In genomic region chr12:70812176-70812575, GRCm38 (mm10) we compare ENCODE assay signal across 10 mouse cellular contexts. TPM values are rescaled to one million over a fixed set of nuclear protein-coding genes. Genes with fewer than 3 reads are reported as not detected.
DNase-seq lines count a peak whose midpoint lies in the region; ATAC-seq and TF ChIP-seq lines count a peak whose summit lies in the region.
"Had no signal": no experiment of that assay in that cellular context is flagged by ENCODE, and none has a peak within 500 bp of the region (broad histone marks: within the 10 kb centered on the region; RNA-seq: fewer than 3 reads in every experiment).

No protein-coding gene starts in this region.

- 51% methylated on average over 6 of the region's 6 CpGs for WGBS in forebrain, postnatal 0 days
- 54% methylated on average over 6 of the region's 6 CpGs for WGBS in forebrain, embryonic 15.5 days
- whole genome bisulfite sequencing in heart, embryonic 14.5 days = 17% methylated on average over 6 of the region's 6 CpGs
- WGBS in lung, embryonic 14.5 days = 35% methylated on average over 6 of the region's 6 CpGs

- no peak for TF ChIP-seq CTCF in forebrain, postnatal 0 days (IDR thresholded peaks at IDR 0.05; ENCODE audit: low read depth)
- no peak for TF ChIP-seq CTCF in lung, embryonic 14.5 days (IDR thresholded peaks at IDR 0.05; ENCODE audit: low read depth)

- intact Hi-C loops in left cerebral cortex, postnatal 25 days (cut with DNase I) = no loop called here

- no peak overlapping the region for H3K9ac ChIP-seq in forebrain, postnatal 0 days
- no peak overlapping the region for H3K9ac ChIP-seq in forebrain, embryonic 15.5 days (replicated peaks)
- H3K9ac ChIP-seq in heart, embryonic 14.5 days (ENCODE audit: low read length) = no peak overlapping the region
- no peak overlapping the region for H3K9ac ChIP-seq in lung, embryonic 14.5 days
- H3K9ac ChIP-seq: liver, postnatal 0 days; neural tube, embryonic 12.5 days had no signal

- H3K9me3 ChIP-seq in forebrain, postnatal 0 days (ENCODE audit: low read length) = no peaks in the 10 kb centered on the region
- no peaks in the 10 kb centered on the region for H3K9me3 ChIP-seq in forebrain, embryonic 15.5 days
- no peaks in the 10 kb centered on the region for H3K9me3 ChIP-seq in heart, embryonic 14.5 days (ENCODE audit: control insufficient read depth, low read length)
- H3K9me3 ChIP-seq in lung, embryonic 14.5 days (ENCODE audit: low read depth, low read length) = no peaks in the 10 kb centered on the region
- H3K9me3 ChIP-seq: neural tube, embryonic 12.5 days had no signal

- H3K4me2 ChIP-seq in forebrain, postnatal 0 days (ENCODE audit: low read depth) = no peak overlapping the region
- H3K4me2 ChIP-seq in forebrain, embryonic 15.5 days (replicated peaks) = no peak overlapping the region
- H3K4me2 ChIP-seq in heart, embryonic 14.5 days (ENCODE audit: low read length) = no peak overlapping the region
- no peak overlapping the region for H3K4me2 ChIP-seq in lung, embryonic 14.5 days
- H3K4me2 ChIP-seq: neural tube, embryonic 12.5 days had no signal

- no peak overlapping the region for H3K4me3 ChIP-seq in forebrain, postnatal 0 days (ENCODE audit: low read depth, low read length)
- no peak overlapping the region for H3K4me3 ChIP-seq in forebrain, embryonic 15.5 days
- H3K4me3 ChIP-seq in heart, embryonic 14.5 days (ENCODE audit: control insufficient read depth in 1 of 2, insufficient read depth in 1 of 2, low read depth in 1 of 2, low read length in 2 of 2) = no peak overlapping the region
- H3K4me3 ChIP-seq in lung, embryonic 14.5 days (ENCODE audit: low read depth, low read length) = no peak overlapping the region
- H3K4me3 ChIP-seq: neural tube, embryonic 12.5 days had no signal

- DNase-seq in forebrain, postnatal 0 days = peak; percentile 35
- peak; percentile 62 for DNase-seq in cerebellum, adult 11 months
- peak; percentile 95 for DNase-seq in lung, embryonic 14.5 days
- DNase-seq in left cerebral cortex, postnatal 25 days (ENCODE audit: low spot score in 2 of 2) = no peak
- no peak for DNase-seq in MN1 (ENCODE audit: low spot score)
- DNase-seq in adrenal gland, adult (ENCODE audit: inconsistent age in 2 of 2, low spot score in 1 of 2) = no peak
- DNase-seq: liver, postnatal 0 days had no signal

- no peak overlapping the region for H3K27ac ChIP-seq in forebrain, postnatal 0 days (ENCODE audit: low read depth, low read length)
- H3K27ac ChIP-seq in forebrain, embryonic 15.5 days (replicated peaks) = no peak overlapping the region
- H3K27ac ChIP-seq in heart, embryonic 14.5 days (replicated peaks in 1 of 2; ENCODE audit: control insufficient read depth in 1 of 2, insufficient read depth in 1 of 2, low read depth in 2 of 2, low read length in 2 of 2) = peak overlapping the region; percentile 88 to 89
- peak overlapping the region; percentile 67; the same call in 1 of the 2 replicates for H3K27ac ChIP-seq in lung, embryonic 14.5 days (ENCODE audit: low read depth)
- H3K27ac ChIP-seq: neural tube, embryonic 12.5 days had no signal

- no peak for ATAC-seq in forebrain, postnatal 0 days
- ATAC-seq in forebrain, embryonic 15.5 days (replicated peaks) = no peak
- ATAC-seq in heart, embryonic 14.5 days (ENCODE audit: insufficient number of reproducible peaks, insufficient read depth, low FRiP score, low read depth) = peak; percentile 90
- peak; percentile 93 for ATAC-seq in lung, embryonic 14.5 days (ENCODE audit: insufficient read depth)
- ATAC-seq: liver, postnatal 0 days had no signal

- peaks cover 3% of the 10 kb centered on the region; the same call in 1 of the 2 replicates for H3K4me1 ChIP-seq in forebrain, postnatal 0 days (ENCODE audit: insufficient read depth)
- no peaks in the 10 kb centered on the region for H3K4me1 ChIP-seq in forebrain, embryonic 15.5 days
- H3K4me1 ChIP-seq in heart, embryonic 14.5 days (ENCODE audit: control insufficient read depth in 2 of 2, insufficient read depth in 2 of 2, low read length in 2 of 2) = peaks cover 18 to 21% of the 10 kb centered on the region in 2 experiments
- peaks cover 19% of the 10 kb centered on the region; the same call in 1 of the 2 replicates for H3K4me1 ChIP-seq in lung, embryonic 14.5 days (ENCODE audit: insufficient read depth)
- H3K4me1 ChIP-seq: neural tube, embryonic 12.5 days had no signal

- H3K27me3 ChIP-seq in forebrain, postnatal 0 days (ENCODE audit: insufficient read depth, low read length) = no peaks in the 10 kb centered on the region
- H3K27me3 ChIP-seq in forebrain, embryonic 15.5 days = no peaks in the 10 kb centered on the region
- no peaks in the 10 kb centered on the region for H3K27me3 ChIP-seq in heart, embryonic 14.5 days (ENCODE audit: control insufficient read depth, insufficient read depth, low read length)
- H3K27me3 ChIP-seq in lung, embryonic 14.5 days (ENCODE audit: insufficient read depth, low read length) = no peaks in the 10 kb centered on the region
- H3K27me3 ChIP-seq: neural tube, embryonic 12.5 days had no signal

- H3K36me3 ChIP-seq in forebrain, postnatal 0 days (ENCODE audit: insufficient read depth) = no peaks in the 10 kb centered on the region
- H3K36me3 ChIP-seq in forebrain, embryonic 15.5 days = no peaks in the 10 kb centered on the region
- no peaks in the 10 kb centered on the region for H3K36me3 ChIP-seq in heart, embryonic 14.5 days (ENCODE audit: control insufficient read depth, insufficient read depth, low read length)
- no peaks in the 10 kb centered on the region for H3K36me3 ChIP-seq in lung, embryonic 14.5 days (ENCODE audit: insufficient read depth)
- H3K36me3 ChIP-seq: neural tube, embryonic 12.5 days had no signal

RNA-seq across cellular contexts. Expression of gene Frmd6, which starts 13.1 kb away (rescaled TPM):
- 10.6 and 11.0 TPM in 2 replicates for total RNA-seq in forebrain, postnatal 0 days (2014; rRNA removed)
- 6.9 and 7.4 TPM in 2 replicates for polyA plus RNA-seq in forebrain, postnatal 0 days (2015; fragmentation: Nextera tagmentation; extraction: Ambion mirVana)
- 11.8 and 11.9 TPM in 2 replicates for polyA plus RNA-seq in forebrain, embryonic 15.5 days (2015; fragmentation: Nextera tagmentation; extraction: Ambion mirVana)
- polyA plus RNA-seq in heart, embryonic 14.5 days (2014; fragmentation: Nextera tagmentation; extraction: Ambion mirVana) = 26.7 and 27.0 TPM in 2 replicates
- polyA plus RNA-seq in lung, embryonic 14.5 days (2014; fragmentation: Nextera tagmentation; extraction: Ambion mirVana) = 40.4 and 42.8 TPM in 2 replicates
- total RNA-seq in left cerebral cortex, postnatal 25 days (2021) = 10 to 100 TPM; 34.9 to 40.8 TPM

Comparison
In these comparisons a context has a peak if more than half of its experiments do, and no peak if none do; other contexts are left out.
1. ATAC-seq: peak in heart, embryonic 14.5 days (single experiment) and lung, embryonic 14.5 days (single experiment); none in forebrain, postnatal 0 days (single experiment) and forebrain, embryonic 15.5 days (single experiment).
2. DNase-seq: peak in forebrain, postnatal 0 days (single experiment), cerebellum, adult 11 months (single experiment) and lung, embryonic 14.5 days (single experiment); none in left cerebral cortex, postnatal 25 days (0 of 2), MN1 (single experiment) and adrenal gland, adult (0 of 2).
3. H3K27ac ChIP-seq: peak in heart, embryonic 14.5 days (2 of 2) and lung, embryonic 14.5 days (single experiment); none in forebrain, postnatal 0 days (single experiment) and forebrain, embryonic 15.5 days (single experiment).